Mouse (Mus musculus) liver, postnatal 0 days (tissue): Measurements from ENCODE around the gene Rad54l. TPM values are rescaled to one million over a fixed set of nuclear protein-coding genes. Genes with fewer than 3 reads are reported as not detected.

Experiments used
- ATAC-seq: fragments of 200-750 bp; cut with Nextera tagmentation; 2 replicates; pipeline ENCODE4 v1.8.0; 2017; ENCODE audit warnings: mild to moderate bottlenecking, moderate library complexity
- DNase-seq: peaks from one replicate; pipeline ENCODE4 v3.0.0-alpha.2; 2016
- H3K27ac ChIP-seq: fragments of 300-500 bp; sonication (generic); 2 replicates; pipeline ENCODE4 v1.5.1; 2014; ENCODE audit warnings: antibody characterized with exemption, moderate library complexity, mild to moderate bottlenecking, low read depth
- H3K27me3 ChIP-seq: fragments of 300-500 bp; sonication (generic); 2 replicates; pipeline ENCODE4 v1.6.1; 2014; ENCODE audit warnings: low read length, control low read depth, mixed read lengths; ENCODE audit not compliant: insufficient read depth
- H3K36me3 ChIP-seq: fragments of 300-500 bp; sonication (generic); replicated peaks from 2 replicates; pipeline ENCODE4 v1.6.1; 2014; ENCODE audit warnings: mild to moderate bottlenecking, control low read depth, low read length, moderate library complexity, mixed read lengths; ENCODE audit not compliant: insufficient read depth
- H3K4me1 ChIP-seq: fragments of 300-500 bp; sonication (generic); 2 replicates; pipeline ENCODE4 v1.6.1; 2014; ENCODE audit warnings: antibody characterized with exemption, mild to moderate bottlenecking, control low read depth; ENCODE audit not compliant: insufficient read depth
- H3K4me2 ChIP-seq: fragments of 300-500 bp; sonication (generic); 2 replicates; pipeline ENCODE4 v1.6.1; 2014; ENCODE audit warnings: low read depth, mild to moderate bottlenecking, low read length, moderate library complexity, mixed read lengths
- H3K4me3 ChIP-seq: fragments of 300-500 bp; sonication (generic); 2 replicates; pipeline ENCODE4 v1.5.1; 2014; ENCODE audit warnings: low read depth, low read length
- H3K9ac ChIP-seq: fragments of 300-500 bp; sonication (generic); replicated peaks from 2 replicates; pipeline ENCODE4 v1.6.1; 2014; ENCODE audit warnings: mild to moderate bottlenecking, moderate library complexity
- H3K9me3 ChIP-seq: fragments of 300-500 bp; sonication (generic); 2 replicates; pipeline ENCODE4 v1.6.1; 2016; ENCODE audit warnings: mild to moderate bottlenecking, control low read depth, low read length, mixed read lengths
- CTCF ChIP-seq: sonication (generic); IDR thresholded peaks from 2 replicates; pipeline ENCODE4 v1.5.1; 2016; ENCODE audit warnings: antibody characterized with exemption, low read depth
- EP300 ChIP-seq: IDR thresholded peaks from 2 replicates; pipeline ENCODE4 v1.6.1; 2016; ENCODE audit warnings: antibody characterized with exemption, low read depth, mild to moderate bottlenecking
- WGBS: fragments of 180-500 bp; shearing (Covaris S2); extraction: QIAGEN DNeasy Blood & Tissue Kit; methylation state at CpG from one replicate; pipeline ENCODE4 v1.1.7; 2014; ENCODE audit not compliant: insufficient replicate concordance; 5-methylcytosine and 5-hydroxymethylcytosine counted together
- polyA plus RNA-seq: library from polyadenylated mRNA; unstranded; fragments of >200 nt; fragmentation: Nextera tagmentation; extraction: Ambion mirVana; gene quantifications from 2 replicates; pipeline ENCODE4 v1.2.1, GENCODE M21; 2015

Rad54l gene
- polyA plus RNA-seq, 1 experiment from 2014 or later: 10.3 TPM

DNA sequence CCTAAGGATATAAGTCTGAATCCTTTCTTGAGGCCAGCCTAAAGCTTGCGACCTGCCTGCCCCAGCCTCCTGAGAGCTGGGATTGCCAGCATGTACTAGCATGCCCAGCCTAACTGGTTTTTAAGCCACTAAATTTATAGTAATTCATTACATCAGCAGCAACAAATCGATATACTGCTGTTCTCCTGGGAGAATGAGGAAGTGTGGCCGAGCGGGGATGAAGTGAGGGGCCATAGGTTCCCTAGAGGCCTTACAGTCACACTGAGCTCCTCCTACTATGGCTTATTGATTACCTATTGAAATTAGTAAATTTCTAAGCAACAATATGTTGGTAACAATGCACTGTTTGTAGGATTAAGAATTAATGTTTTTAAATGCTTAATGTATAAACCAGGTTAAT lies 9.6 kb upstream of the Rad54l start:
- H3K27ac ChIP-seq: no peak overlapping the region
- 58% methylated on average over 4 of the region's 4 CpGs for WGBS
- no peak overlapping the region for H3K4me2 ChIP-seq
- DNase-seq: no peak
- no peak for ATAC-seq
- no peak for TF ChIP-seq CTCF
- no peak for TF ChIP-seq EP300
- no peak overlapping the region for H3K4me3 ChIP-seq
- no peak overlapping the region for H3K9ac ChIP-seq
- no peaks in the 10 kb centered on the region for H3K27me3 ChIP-seq
- H3K9me3 ChIP-seq: no peaks in the 10 kb centered on the region
- no peaks in the 10 kb centered on the region for H3K36me3 ChIP-seq
- H3K4me1 ChIP-seq: no peaks in the 10 kb centered on the region

DNA sequence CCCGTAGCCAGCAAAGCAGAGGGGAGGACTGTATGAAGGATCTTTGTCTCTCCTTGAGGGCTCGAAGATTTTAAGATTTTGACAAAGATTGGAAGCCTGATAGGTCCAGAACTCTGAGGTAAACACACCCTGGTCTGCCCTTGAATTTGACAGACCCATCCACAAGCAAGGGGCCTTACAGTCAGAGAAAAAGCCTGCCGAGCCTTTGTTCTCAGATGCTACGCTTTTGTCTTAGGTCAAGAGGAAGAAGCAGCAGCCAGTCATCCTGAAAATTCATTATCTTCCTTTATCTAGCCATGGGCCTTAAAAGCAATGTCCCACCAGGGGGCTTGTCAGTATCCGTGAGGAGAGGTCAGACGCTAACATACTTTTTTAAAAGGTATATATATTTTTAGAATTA lies 4.5 kb upstream of the Rad54l start:
- ATAC-seq (no peak), DNase-seq (no peak)
- Histone ChIP-seq H3K27ac (no peak overlapping the region), H3K4me2 (no peak overlapping the region), H3K9me3 (no peaks in the 10 kb centered on the region), H3K36me3 (no peaks in the 10 kb centered on the region), H3K27me3 (no peaks in the 10 kb centered on the region), H3K4me1 (peaks cover 21% of the 10 kb centered on the region; the same call in 1 of the 2 replicates), H3K4me3 (no peak overlapping the region), H3K9ac (no peak overlapping the region)
- WGBS: 82% methylated on average over 6 of the region's 6 CpGs
- TF ChIP-seq CTCF: no peak
- no peak for TF ChIP-seq EP300

GRCm38 (mm10) chr4:116125803-116126386 lies 2.4 kb upstream of the Rad54l start:
- H3K27ac ChIP-seq: no peak overlapping the region
- ATAC-seq (no peak), DNase-seq (no peak)
- TF ChIP-seq EP300: no peak
- TF ChIP-seq CTCF: no peak
- H3K36me3 ChIP-seq: no peaks in the 10 kb centered on the region
- H3K27me3 ChIP-seq: no peaks in the 10 kb centered on the region
- WGBS: 77% methylated on average over 4 of the region's 4 CpGs
- H3K9ac ChIP-seq: no peak overlapping the region
- H3K4me1 ChIP-seq: peaks cover 23% of the 10 kb centered on the region; the same call in 1 of the 2 replicates
- no peak overlapping the region for H3K4me2 ChIP-seq
- no peak overlapping the region for H3K4me3 ChIP-seq
- H3K9me3 ChIP-seq: no peaks in the 10 kb centered on the region

DNA sequence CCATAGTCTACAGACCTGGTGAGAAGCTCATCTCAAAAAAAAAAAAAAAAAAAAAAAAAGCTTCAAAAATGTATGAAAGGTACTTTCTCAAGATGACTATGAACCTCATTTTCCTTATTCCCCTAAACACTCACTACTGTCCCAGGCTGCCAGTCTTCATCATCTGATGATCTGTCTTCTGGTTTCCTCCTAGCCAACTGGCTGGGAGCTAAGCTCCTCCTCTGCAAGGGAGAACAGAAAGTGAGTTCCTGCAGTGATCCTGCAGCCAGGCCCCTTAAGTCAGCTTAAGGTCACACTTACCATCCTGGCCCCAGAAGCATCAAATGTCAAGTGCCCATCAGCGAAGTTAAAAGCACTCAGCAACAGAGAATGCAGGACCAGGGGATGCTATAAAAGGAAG lies 728 bp downstream of the Rad54l start:
- Histone ChIP-seq H3K9ac (peak overlapping the region; percentile 77), H3K9me3 (no peaks in the 10 kb centered on the region), H3K4me2 (peak overlapping the region; percentile 80), H3K4me3 (peak overlapping the region; percentile 80), H3K4me1 (peaks cover 23% of the 10 kb centered on the region; the same call in 1 of the 2 replicates), H3K27ac (no peak overlapping the region; the same call in 1 of the 2 replicates), H3K36me3 (no peaks in the 10 kb centered on the region), H3K27me3 (no peaks in the 10 kb centered on the region)
- ATAC-seq (no peak), DNase-seq (no peak)
- no peak for TF ChIP-seq EP300
- no peak for TF ChIP-seq CTCF
- 0% methylated on average over 1 of the region's 1 CpGs for WGBS

GRCm38 (mm10) chr4:116111486-116111885 lies 12.0 kb downstream of the Rad54l start:
- Histone ChIP-seq H3K4me1 (no peaks in the 10 kb centered on the region), H3K27ac (no peak overlapping the region), H3K9ac (no peak overlapping the region), H3K27me3 (no peaks in the 10 kb centered on the region), H3K36me3 (peaks cover 7% of the 10 kb centered on the region; the same call in 1 of the 2 replicates), H3K4me2 (no peak overlapping the region), H3K4me3 (no peak overlapping the region), H3K9me3 (no peaks in the 10 kb centered on the region)
- TF ChIP-seq CTCF (no peak), EP300 (no peak)
- WGBS: 93% methylated on average over 2 of the region's 2 CpGs
- ATAC-seq (no peak), DNase-seq (no peak)

- TF ChIP-seq EP300: no peak
- TF ChIP-seq CTCF: no peak
- ATAC-seq (no peak), DNase-seq (no peak)
- no peak overlapping the region for H3K9ac ChIP-seq
- no peak overlapping the region for H3K4me2 ChIP-seq
- WGBS: 81% methylated on average over 6 of the region's 6 CpGs
- no peaks in the 10 kb centered on the region for H3K27me3 ChIP-seq
- no peaks in the 10 kb centered on the region for H3K9me3 ChIP-seq
- H3K4me3 ChIP-seq: no peak overlapping the region
- no peak overlapping the region for H3K27ac ChIP-seq
- H3K36me3 ChIP-seq: peaks cover 9% of the 10 kb centered on the region; the same call in 1 of the 2 replicates
- H3K4me1 ChIP-seq: no peaks in the 10 kb centered on the region
These were observed 12.8 kb downstream of the Rad54l start for GRCm38 (mm10) chr4:116110695-116111094.
